Mouse (Mus musculus) G1E (cell line): ENCODE results near the gene Nfyc.

Experiments used
- CTCF ChIP-seq: IDR thresholded peaks from 2 replicates; pipeline ENCODE4 v1.5.1; 2012; ENCODE audit warnings: low read depth, low read length, inconsistent platforms, mixed read lengths
- GATA1 ChIP-seq: IDR thresholded peaks from 2 replicates; pipeline ENCODE4 v1.6.1; 2012; ENCODE audit warnings: borderline replicate concordance, low read length, inconsistent platforms, mixed read lengths
- GATA2 ChIP-seq: IDR thresholded peaks from 2 replicates; pipeline ENCODE4 v1.6.1; 2012; ENCODE audit warnings: low read depth, low read length, inconsistent platforms, borderline replicate concordance
- POLR2AphosphoS5 ChIP-seq: IDR thresholded peaks from 2 replicates; pipeline ENCODE4 v1.6.1; 2012; ENCODE audit warnings: low read depth, low read length, inconsistent platforms; ENCODE audit not compliant: insufficient replicate concordance

DNA sequence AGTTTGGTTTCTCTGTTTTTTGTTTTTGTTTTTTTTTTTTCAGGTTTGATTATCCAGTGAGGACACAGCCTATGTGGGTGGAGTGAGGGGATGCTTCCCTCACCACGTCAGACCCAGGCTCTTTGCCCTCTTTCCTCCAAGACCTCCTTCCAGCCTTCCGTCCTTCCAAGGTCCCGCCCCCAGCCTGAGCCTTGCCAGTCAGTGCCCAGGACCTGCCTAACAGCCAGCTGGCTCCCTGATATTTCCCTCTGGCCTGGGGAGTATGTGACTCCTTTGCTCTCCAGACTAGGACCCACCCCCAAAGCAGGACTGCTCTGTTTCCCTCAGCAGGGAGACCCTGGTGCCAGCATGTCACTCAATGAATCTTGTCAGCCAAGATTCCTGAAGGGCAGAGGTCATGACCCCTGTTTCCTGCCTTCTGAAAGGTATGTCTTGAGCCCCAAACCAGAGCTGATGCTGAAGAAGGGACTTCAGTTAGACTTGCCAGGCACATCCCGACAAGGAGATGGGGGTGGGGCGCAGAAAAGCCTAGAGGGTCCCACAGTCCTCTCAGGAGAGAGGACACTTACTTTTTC lies 105.8 kb downstream of the Nfyc start:
- TF ChIP-seq CTCF, result no peak
- TF ChIP-seq POLR2AphosphoS5, result no peak
- TF ChIP-seq GATA1, result no peak
- TF ChIP-seq GATA2, result no peak
